Mouse (Mus musculus) liver, embryonic 12.5 days (tissue): ENCODE measurements around the gene Flnc. TPM values are rescaled to one million over a fixed set of nuclear protein-coding genes. Genes with fewer than 3 reads are reported as not detected.
A peak's percentile ranks its signal among the peaks of the same experiment; 100 is the strongest.

Experiments
- ATAC-seq: fragments of 200-750 bp; cut with Nextera tagmentation; 2 replicates; pipeline ENCODE4 v1.8.0; 2017; ENCODE audit warnings: moderate number of reproducible peaks, mild to moderate bottlenecking, moderate library complexity
- H3K27ac ChIP-seq: fragments of 300-500 bp; sonication (generic); 2 replicates; pipeline ENCODE4 v1.5.1; 2016; ENCODE audit warnings: mild to moderate bottlenecking
- H3K27me3 ChIP-seq: fragments of 300-500 bp; sonication (generic); replicated peaks from 2 replicates; pipeline ENCODE4 v1.6.1; 2016; ENCODE audit warnings: mild to moderate bottlenecking, moderate library complexity
- H3K36me3 ChIP-seq: fragments of 300-500 bp; sonication (generic); 2 replicates; pipeline ENCODE4 v1.6.1; 2016; ENCODE audit warnings: mild to moderate bottlenecking, moderate library complexity
- H3K4me1 ChIP-seq: fragments of 300-500 bp; sonication (generic); 2 replicates; pipeline ENCODE4 v1.6.1; 2016
- H3K4me2 ChIP-seq: fragments of 300-500 bp; sonication (generic); 2 replicates; pipeline ENCODE4 v1.6.1; 2016; ENCODE audit warnings: mild to moderate bottlenecking, moderate library complexity
- H3K4me3 ChIP-seq: fragments of 300-500 bp; sonication (generic); 2 replicates; pipeline ENCODE4 v1.5.1; 2016; ENCODE audit warnings: mild to moderate bottlenecking, moderate library complexity
- H3K9ac ChIP-seq: fragments of 300-500 bp; sonication (generic); 2 replicates; pipeline ENCODE4 v1.6.1; 2016; ENCODE audit warnings: mild to moderate bottlenecking, moderate library complexity
- H3K9me3 ChIP-seq: fragments of 300-500 bp; sonication (generic); replicated peaks from 2 replicates; pipeline ENCODE4 v1.6.1; 2016; ENCODE audit warnings: mild to moderate bottlenecking, moderate library complexity
- WGBS: fragments of 180-500 bp; shearing (Covaris S2); methylation state at CpG from one replicate; pipeline ENCODE4 v1.1.7; 2016; ENCODE audit not compliant: insufficient replicate concordance; 5-methylcytosine and 5-hydroxymethylcytosine counted together
- polyA plus RNA-seq: library from polyadenylated mRNA; unstranded; fragments of >200 nt; fragmentation: Nextera tagmentation; extraction: Ambion mirVana; gene quantifications from 2 replicates; pipeline ENCODE4 v1.2.1, GENCODE M21; 2016

The Flnc gene
- polyA plus RNA-seq, 1 experiment from 2014 or later, result 2.2 TPM

DNA sequence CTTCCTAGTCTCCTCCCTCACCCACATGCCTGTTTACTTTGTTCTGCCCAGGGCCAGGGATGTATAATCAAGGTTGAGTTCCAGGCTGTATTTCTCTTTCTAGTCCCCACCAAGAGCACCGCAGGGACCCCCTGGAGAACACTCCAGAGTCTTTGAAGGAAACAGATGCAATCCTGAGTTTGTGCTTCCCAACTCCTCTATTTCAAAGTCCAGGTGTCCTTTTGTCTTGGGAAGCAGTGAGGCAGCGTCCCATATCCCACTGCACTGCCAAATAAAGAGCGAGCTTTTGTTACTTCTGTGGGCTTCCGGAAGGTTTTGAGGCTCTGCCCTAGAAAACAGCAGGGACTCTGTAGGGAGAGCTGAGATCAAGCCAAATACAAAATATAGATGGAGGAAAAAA, 33.2 kb upstream of the Flnc start:
- Histone ChIP-seq H3K36me3 (no peaks in the 10 kb centered on the region), H3K9ac (no peak overlapping the region), H3K27me3 (peaks cover 97% of the 10 kb centered on the region), H3K4me2 (no peak overlapping the region), H3K27ac (no peak overlapping the region), H3K4me3 (no peak overlapping the region), H3K4me1 (peaks cover 18% of the 10 kb centered on the region), H3K9me3 (no peaks in the 10 kb centered on the region)
- 74% methylated on average over 4 of the region's 4 CpGs for WGBS
- no peak for ATAC-seq

DNA sequence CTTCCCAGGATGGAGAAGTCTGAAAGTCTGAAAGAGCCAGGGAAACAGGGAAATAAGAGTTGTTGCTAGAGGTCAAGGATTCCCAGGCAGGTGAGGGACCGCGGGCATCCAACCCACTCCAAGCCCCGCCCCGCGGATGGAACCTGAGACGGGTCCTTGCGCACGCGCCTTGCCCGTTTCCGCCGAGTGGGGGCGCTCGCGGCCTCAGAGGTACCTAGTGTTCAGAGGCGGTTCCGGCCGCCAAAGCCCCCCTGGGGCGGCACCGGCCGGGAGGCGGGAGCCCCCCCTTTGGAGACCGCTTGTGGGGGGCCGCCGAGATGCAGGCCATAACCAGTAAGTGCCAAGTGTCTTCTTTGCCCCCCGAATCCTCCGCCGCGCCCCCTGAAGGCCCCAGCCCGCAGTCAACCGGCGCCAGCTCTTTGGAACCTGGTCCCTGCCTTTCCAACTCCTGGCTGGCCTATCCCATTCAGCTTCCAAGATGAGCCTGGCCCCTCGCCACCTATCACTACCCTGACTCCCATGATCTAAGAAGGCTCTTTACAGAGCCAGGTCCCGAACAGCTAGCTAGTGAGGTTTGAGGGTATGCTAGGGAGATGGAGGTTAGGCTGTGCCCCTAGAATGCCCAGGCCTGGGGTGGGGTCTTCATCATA, 30.2 kb upstream of the Flnc start:
- Histone ChIP-seq H3K9ac (no peak overlapping the region), H3K9me3 (no peaks in the 10 kb centered on the region), H3K4me1 (0 out of 2 replicates have a peak, but pooled peaks cover 3% of the 10 kb centered on the region), H3K27me3 (peaks cover 67% of the 10 kb centered on the region), H3K4me3 (no peak overlapping the region), H3K27ac (no peak overlapping the region), H3K36me3 (no peaks in the 10 kb centered on the region), H3K4me2 (peak overlapping the region; percentile 35)
- no peak for ATAC-seq
- WGBS, result 11% methylated on average over 29 of the region's 34 CpGs

DNA sequence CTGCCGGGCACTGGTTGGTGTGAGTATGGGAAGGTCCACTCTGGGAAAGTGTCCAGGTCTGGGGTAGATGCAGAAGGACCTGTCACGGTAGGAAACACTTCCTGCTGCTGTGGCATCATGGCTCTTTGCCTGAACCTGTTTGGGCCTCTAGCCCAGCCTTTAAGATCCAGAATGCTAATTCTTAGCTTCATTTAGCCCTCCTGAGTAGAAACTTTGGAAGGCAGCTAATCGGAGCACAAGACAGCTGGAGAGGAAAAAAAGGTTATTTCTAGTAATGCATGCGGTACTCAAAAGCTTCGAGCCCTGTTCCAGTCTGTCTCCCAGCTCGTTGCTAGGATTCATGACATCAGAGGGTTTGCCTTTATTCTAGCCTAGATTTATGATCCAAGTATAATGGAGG, 26.6 kb upstream of the Flnc start:
- no peak overlapping the region for H3K4me2 ChIP-seq
- ATAC-seq, result no peak
- no peak overlapping the region for H3K9ac ChIP-seq
- H3K4me3 ChIP-seq, result no peak overlapping the region
- WGBS, result 71% methylated on average over 6 of the region's 6 CpGs
- H3K27me3 ChIP-seq, result peaks cover 35% of the 10 kb centered on the region
- H3K27ac ChIP-seq, result no peak overlapping the region
- H3K9me3 ChIP-seq, result no peaks in the 10 kb centered on the region
- 0 out of 2 replicates have a peak, but pooled peaks cover 3% of the 10 kb centered on the region for H3K4me1 ChIP-seq
- H3K36me3 ChIP-seq, result no peaks in the 10 kb centered on the region

DNA sequence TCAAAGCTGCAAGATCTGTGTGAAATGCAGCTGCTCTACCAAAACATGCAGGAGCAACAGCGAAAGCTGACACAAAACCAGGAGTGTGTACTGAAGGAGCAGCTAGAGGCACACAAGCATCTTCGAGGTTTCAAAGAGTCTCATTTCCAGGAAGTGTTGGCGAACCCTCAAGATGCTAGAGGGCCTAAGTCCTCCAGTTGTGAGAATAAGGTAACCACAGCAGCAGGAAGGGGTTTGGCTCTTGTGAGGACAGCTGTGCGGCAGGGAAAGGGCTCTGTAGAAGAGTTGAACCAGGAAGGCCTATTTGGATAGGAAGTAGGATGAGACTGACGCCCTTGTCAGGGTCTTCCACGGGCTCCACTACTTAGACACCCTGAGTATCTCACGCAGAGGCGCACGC, 17.6 kb upstream of the Flnc start:
- H3K4me2 ChIP-seq, result no peak overlapping the region
- no peak overlapping the region for H3K27ac ChIP-seq
- WGBS, result 49% methylated on average over 9 of the region's 9 CpGs
- no peaks in the 10 kb centered on the region for H3K9me3 ChIP-seq
- no peak overlapping the region for H3K9ac ChIP-seq
- no peak for ATAC-seq
- no peak overlapping the region for H3K4me3 ChIP-seq
- peaks cover 34% of the 10 kb centered on the region for H3K27me3 ChIP-seq
- H3K36me3 ChIP-seq, result no peaks in the 10 kb centered on the region
- no peaks in the 10 kb centered on the region for H3K4me1 ChIP-seq

DNA sequence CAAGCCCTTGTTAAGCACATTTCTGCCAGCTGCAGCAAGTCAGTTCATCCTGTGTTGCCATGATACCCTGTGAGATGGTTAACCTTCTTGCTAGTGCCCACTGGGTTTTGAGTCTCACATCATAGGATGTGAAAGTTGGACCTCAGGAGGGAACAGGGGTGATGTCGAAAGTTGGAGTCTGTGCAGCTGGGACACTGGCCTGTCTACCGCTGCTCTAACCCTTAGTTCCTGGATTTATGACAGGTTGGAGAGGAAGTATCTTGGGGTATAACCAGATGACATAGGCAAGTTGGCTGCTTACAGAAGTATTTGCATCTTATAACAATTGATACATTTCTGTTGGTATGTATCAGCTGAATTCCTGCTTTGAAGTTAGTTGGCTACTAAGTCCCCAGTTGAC, 12.5 kb upstream of the Flnc start:
- no peak overlapping the region for H3K4me3 ChIP-seq
- H3K27me3 ChIP-seq, result peaks cover 31% of the 10 kb centered on the region
- no peak overlapping the region for H3K9ac ChIP-seq
- H3K4me1 ChIP-seq, result no peaks in the 10 kb centered on the region
- no peaks in the 10 kb centered on the region for H3K36me3 ChIP-seq
- H3K4me2 ChIP-seq, result no peak overlapping the region
- WGBS, result 51% methylated on average over 2 of the region's 2 CpGs
- H3K9me3 ChIP-seq, result no peaks in the 10 kb centered on the region
- ATAC-seq, result no peak
- no peak overlapping the region for H3K27ac ChIP-seq

DNA sequence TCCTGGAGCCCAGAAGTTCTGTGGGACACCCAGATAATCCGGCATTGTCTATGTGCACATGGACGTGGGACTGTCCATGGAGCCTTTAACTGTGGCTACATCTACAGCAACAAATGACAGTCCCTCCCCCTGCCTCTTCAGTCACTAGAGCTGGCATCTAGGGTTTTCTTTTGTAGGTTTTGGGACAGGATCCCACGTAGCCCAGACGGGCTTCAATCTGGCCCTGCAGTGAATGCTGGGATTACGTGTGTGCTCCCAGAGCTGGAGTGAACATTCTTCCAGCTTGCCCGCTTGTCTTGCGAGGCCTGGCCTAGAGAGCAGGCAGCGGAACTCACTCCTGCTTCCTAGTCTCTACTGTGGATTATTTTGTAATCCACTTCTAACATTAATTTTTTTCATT, 7.9 kb upstream of the Flnc start:
- ATAC-seq, result no peak
- WGBS, result 70% methylated on average over 8 of the region's 8 CpGs
- Histone ChIP-seq H3K9me3 (no peaks in the 10 kb centered on the region), H3K4me3 (no peak overlapping the region), H3K27me3 (peaks cover 24% of the 10 kb centered on the region; the same call in 1 of the 2 replicates), H3K4me2 (no peak overlapping the region), H3K27ac (no peak overlapping the region), H3K4me1 (no peaks in the 10 kb centered on the region), H3K36me3 (no peaks in the 10 kb centered on the region), H3K9ac (no peak overlapping the region)

DNA sequence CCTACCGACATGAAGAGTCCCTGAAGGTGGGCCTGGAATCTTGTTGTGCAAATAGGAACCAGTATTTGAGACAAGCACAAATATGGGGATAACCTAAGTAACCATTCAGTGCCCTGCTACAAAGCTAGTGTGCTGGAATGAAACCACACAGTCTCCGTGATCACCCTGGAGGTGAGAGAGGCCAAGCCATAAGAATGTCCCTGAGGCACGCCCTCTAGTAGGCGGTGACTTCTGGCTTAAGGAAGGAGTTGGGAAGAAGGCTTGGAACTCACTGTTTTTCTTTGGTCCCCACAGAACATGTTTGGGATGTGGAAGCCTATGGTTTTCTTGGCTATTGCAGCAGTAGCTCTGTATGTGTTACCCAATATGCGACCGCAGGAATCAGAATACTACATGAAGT, 6.7 kb upstream of the Flnc start:
- Histone ChIP-seq H3K4me1 (no peaks in the 10 kb centered on the region), H3K27ac (no peak overlapping the region), H3K4me3 (no peak overlapping the region), H3K9me3 (no peaks in the 10 kb centered on the region), H3K9ac (no peak overlapping the region), H3K4me2 (no peak overlapping the region), H3K36me3 (no peaks in the 10 kb centered on the region), H3K27me3 (peaks cover 35% of the 10 kb centered on the region)
- 69% methylated on average over 6 of the region's 6 CpGs for WGBS
- no peak for ATAC-seq

DNA sequence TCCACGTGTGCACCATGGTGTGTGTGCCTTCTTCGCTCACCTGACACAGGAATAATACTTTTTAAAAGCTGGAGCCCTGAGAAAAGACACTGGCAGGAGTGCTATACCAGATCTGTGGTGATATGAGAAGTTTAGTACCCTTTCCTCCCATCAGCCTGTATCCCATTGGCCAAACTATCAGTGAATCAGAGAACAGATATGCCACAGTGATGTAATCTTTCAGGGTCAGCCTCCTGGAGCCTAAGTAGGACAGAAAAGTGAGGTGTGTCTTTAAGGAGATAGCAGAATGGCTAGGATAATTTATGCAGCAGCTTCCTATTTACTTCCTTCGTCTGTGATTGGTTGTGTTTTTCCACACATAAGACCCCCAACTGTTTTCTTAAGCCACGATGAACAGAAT, 4.9 kb upstream of the Flnc start:
- WGBS, result 47% methylated on average over 4 of the region's 4 CpGs
- Histone ChIP-seq H3K4me2 (no peak overlapping the region), H3K9me3 (no peaks in the 10 kb centered on the region), H3K36me3 (no peaks in the 10 kb centered on the region), H3K27ac (no peak overlapping the region), H3K4me1 (no peaks in the 10 kb centered on the region), H3K4me3 (no peak overlapping the region), H3K9ac (no peak overlapping the region), H3K27me3 (peaks cover 46% of the 10 kb centered on the region)
- ATAC-seq, result no peak

DNA sequence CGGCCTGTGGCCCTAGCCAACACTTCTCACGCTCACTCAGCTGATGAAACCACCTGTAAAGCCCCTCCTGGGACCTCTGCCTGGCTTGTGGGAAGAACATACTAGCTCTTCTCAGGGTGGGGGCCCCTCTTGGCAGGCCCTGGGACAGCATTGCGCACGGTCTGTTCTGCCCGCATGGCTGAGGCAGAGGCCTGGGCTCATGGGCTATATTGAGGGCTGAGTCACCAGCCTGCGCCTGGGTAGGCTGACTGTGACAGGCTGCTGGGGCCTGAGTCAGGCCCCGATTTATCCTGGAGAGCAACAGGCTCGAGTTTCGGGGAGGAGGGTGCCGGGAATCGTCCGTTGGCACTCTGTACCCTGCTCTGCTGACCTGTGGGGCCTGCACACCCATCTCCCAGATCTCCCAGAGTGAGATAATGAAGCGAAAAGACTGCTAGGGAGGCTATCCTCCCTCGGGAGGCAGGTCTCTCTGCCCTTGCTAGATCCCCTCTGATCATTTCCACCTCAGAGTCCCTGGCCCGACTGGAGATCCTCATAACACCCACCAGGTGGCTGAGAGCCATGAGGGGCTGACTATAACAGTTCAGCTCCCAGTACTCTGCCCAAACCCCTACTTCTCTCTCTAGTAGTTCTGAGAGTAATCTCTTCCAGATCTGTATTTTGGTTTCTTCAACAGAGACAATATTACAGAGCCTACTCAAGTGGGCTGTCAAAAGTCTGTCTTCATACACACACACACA, 2.2 kb upstream of the Flnc start:
- no peak overlapping the region for H3K4me3 ChIP-seq
- peaks cover 19% of the 10 kb centered on the region for H3K4me1 ChIP-seq
- no peaks in the 10 kb centered on the region for H3K9me3 ChIP-seq
- H3K36me3 ChIP-seq, result no peaks in the 10 kb centered on the region
- WGBS, result 44% methylated on average over 15 of the region's 15 CpGs
- H3K27ac ChIP-seq, result no peak overlapping the region
- no peak overlapping the region for H3K4me2 ChIP-seq
- H3K9ac ChIP-seq, result no peak overlapping the region
- no peak for ATAC-seq
- H3K27me3 ChIP-seq, result peaks cover 64% of the 10 kb centered on the region

DNA sequence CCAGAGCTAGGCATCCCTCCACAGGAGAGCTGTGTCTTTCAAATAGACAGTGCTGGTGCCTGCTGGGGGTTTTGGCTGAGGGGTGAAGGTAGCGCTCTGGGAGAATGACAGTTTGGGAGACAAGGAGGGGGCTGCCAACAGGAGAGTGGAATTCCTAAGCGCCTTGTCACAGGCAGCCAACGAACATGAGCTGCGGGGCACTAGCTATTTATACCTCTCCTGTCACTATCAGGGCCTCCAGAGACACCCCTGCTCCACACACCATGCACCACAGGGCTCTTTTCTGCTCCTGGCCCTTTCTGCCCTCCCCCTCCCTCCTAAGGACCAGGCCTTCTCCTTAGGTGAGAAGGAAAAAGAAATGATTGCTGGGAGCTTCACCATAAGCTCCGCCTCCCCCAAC, 1.6 kb upstream of the Flnc start:
- ATAC-seq, result no peak
- Histone ChIP-seq H3K9me3 (no peaks in the 10 kb centered on the region), H3K4me1 (peaks cover 21% of the 10 kb centered on the region), H3K9ac (no peak overlapping the region), H3K4me2 (no peak overlapping the region), H3K27me3 (peaks cover 71% of the 10 kb centered on the region), H3K4me3 (no peak overlapping the region), H3K27ac (no peak overlapping the region), H3K36me3 (no peaks in the 10 kb centered on the region)
- WGBS, result 37% methylated on average over 5 of the region's 5 CpGs

DNA sequence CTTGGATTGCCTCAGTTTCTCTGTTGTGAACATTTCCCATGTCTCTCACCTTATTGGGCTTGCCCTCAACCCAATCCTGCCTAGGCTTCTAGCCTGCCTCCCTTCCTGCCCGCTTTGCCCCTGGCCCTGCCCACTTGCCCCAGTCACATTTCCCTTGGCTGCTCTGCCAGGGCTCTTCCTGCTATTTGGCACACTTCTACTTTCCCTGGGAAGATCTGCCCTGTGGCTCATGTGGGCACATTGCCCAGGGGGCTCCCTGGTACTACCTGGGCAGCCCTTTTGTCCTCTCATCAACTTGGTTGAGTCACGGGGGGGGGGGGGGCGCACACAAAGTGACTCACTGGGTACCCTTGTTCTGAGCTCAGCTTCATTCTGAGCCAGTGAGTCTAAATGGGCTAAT, 900 bp upstream of the Flnc start:
- Histone ChIP-seq H3K9ac (no peak overlapping the region), H3K4me3 (no peak overlapping the region), H3K4me2 (no peak overlapping the region), H3K27me3 (peaks cover 74% of the 10 kb centered on the region), H3K27ac (no peak overlapping the region), H3K36me3 (no peaks in the 10 kb centered on the region), H3K9me3 (no peaks in the 10 kb centered on the region), H3K4me1 (peaks cover 21% of the 10 kb centered on the region)
- ATAC-seq, result no peak
- 36% methylated on average over 3 of the region's 3 CpGs for WGBS

DNA sequence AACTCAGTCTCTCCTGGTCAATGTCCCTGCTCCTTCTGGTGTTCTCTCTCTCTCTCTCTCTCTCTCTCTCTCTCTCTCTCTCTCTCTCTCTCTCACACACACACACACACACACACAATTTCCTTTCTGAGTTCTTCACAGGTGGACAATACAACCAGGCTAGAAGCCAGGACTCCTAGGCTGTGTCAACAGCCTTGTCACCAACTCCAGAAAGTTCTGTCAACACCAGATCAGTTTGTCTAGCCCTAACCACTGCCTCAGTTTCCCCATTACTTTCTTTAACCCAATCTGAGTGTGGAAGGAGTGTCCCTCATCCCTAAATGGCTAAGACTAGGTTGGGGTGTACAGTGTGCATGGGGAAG, 399 bp upstream of the Flnc start:
- peaks cover 73% of the 10 kb centered on the region for H3K27me3 ChIP-seq
- no peak for ATAC-seq

More for the DNA sequence above, 399 bp upstream of the Flnc start:
- Histone ChIP-seq H3K9me3 (no peaks in the 10 kb centered on the region), H3K4me3 (peak overlapping the region; percentile 42), H3K4me1 (peaks cover 21% of the 10 kb centered on the region), H3K4me2 (peak overlapping the region; percentile 64), H3K27ac (no peak overlapping the region), H3K36me3 (no peaks in the 10 kb centered on the region), H3K9ac (no peak overlapping the region)
